Mouse (Mus musculus): Measurements from ENCODE around the gene L2hgdh. TPM values are rescaled to one million over a fixed set of nuclear protein-coding genes. Genes with fewer than 3 reads are reported as not detected.

Gene L2hgdh
- polyA plus RNA-seq, 1 experiment from 2014 or later = 25.0 TPM

DNA sequence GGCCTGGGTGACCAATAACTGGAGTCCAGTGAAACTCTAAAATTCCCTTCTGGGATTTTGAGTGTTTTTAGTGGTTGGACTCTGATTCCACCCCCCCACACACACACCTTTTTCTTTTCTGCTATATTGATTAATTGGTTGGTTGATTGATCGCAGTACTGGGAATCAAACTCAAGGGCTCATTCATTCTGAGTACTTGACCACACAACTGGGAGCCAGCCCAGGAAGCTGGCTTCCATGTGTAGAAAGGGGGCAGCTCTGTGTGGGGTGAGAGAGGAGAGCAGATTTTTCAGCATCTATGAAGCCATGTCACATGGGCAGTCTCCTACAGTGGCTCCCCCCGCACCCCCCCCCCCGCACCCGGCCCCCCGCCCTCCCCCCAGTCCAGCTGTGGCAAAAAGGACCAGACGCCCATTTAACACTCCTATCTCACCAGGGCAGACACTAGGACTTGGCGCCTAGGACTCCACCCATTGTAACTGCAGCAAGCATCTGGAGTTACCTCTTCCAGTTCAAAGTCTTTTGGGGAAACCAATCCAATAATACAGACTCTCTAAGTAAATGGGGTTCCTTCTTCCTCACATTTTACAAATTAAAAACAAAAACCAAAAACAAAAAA lies 34.7 kb upstream of the L2hgdh start:
- Histone ChIP-seq H3K9ac (ENCODE audit: low read depth, low read length) (peak overlapping the region; percentile 65), H3K9me3 (ENCODE audit: control insufficient read depth, low read length) (no peaks in the 10 kb centered on the region), H3K4me3 (ENCODE audit: low read depth, low read length) (peak overlapping the region; percentile 40), H3K36me3 (ENCODE audit: control insufficient read depth, insufficient read depth, low read length) (no peaks in the 10 kb centered on the region), H3K27ac (ENCODE audit: low read depth, low read length) (peak overlapping the region; percentile 97), H3K27me3 (replicated peaks; ENCODE audit: control insufficient read depth, insufficient read depth, low read length) (no peaks in the 10 kb centered on the region), H3K4me2 (peak overlapping the region; percentile 82), H3K4me1 (replicated peaks; ENCODE audit: control insufficient read depth, insufficient read depth, low read length) (peaks cover 19% of the 10 kb centered on the region)
- peak; percentile 81 for ATAC-seq (replicated peaks; ENCODE audit: low FRiP score)
- WGBS = 16% methylated on average over 7 of the region's 7 CpGs
- DNase-seq (ENCODE audit: low spot score) = no peak

GRCm38 (mm10) chr12:69758221-69759185 lies 33.8 kb upstream of the L2hgdh start:
- Histone ChIP-seq H3K9me3 (ENCODE audit: control insufficient read depth, low read length) (no peaks in the 10 kb centered on the region), H3K4me1 (replicated peaks; ENCODE audit: control insufficient read depth, insufficient read depth, low read length) (peaks cover 21% of the 10 kb centered on the region)
- WGBS = 3% methylated on average over 20 of the region's 22 CpGs

GRCm38 (mm10) chr12:69757418-69758141 lies 32.9 kb upstream of the L2hgdh start:
- peak overlapping the region; percentile 82 for H3K4me2 ChIP-seq
- WGBS = 6% methylated on average over 22 of the region's 22 CpGs
- DNase-seq (ENCODE audit: low spot score) (peak; percentile 84), ATAC-seq (replicated peaks; ENCODE audit: low FRiP score) (peak; percentile 93)
- 0 out of 2 replicates have a peak overlapping the region, but pooled peaks have one; percentile 24 for H3K4me3 ChIP-seq (ENCODE audit: low read depth, low read length)
- H3K9me3 ChIP-seq (ENCODE audit: control insufficient read depth, low read length) = no peaks in the 10 kb centered on the region
- no peaks in the 10 kb centered on the region for H3K36me3 ChIP-seq (ENCODE audit: control insufficient read depth, insufficient read depth, low read length)
- H3K4me1 ChIP-seq (replicated peaks; ENCODE audit: control insufficient read depth, insufficient read depth, low read length) = peaks cover 21% of the 10 kb centered on the region
- no peaks in the 10 kb centered on the region for H3K27me3 ChIP-seq (replicated peaks; ENCODE audit: control insufficient read depth, insufficient read depth, low read length)
- peak overlapping the region; percentile 97 for H3K27ac ChIP-seq (ENCODE audit: low read depth, low read length)
- peak overlapping the region; percentile 46 for H3K9ac ChIP-seq (ENCODE audit: low read depth, low read length)

More at GRCm38 (mm10) chr12:69758221-69759185, 33.8 kb upstream of the L2hgdh start:
- peak overlapping the region; percentile 97 for H3K27ac ChIP-seq (ENCODE audit: low read depth, low read length)
- no peaks in the 10 kb centered on the region for H3K27me3 ChIP-seq (replicated peaks; ENCODE audit: control insufficient read depth, insufficient read depth, low read length)
- peak overlapping the region; percentile 40 for H3K4me3 ChIP-seq (ENCODE audit: low read depth, low read length)
- peak overlapping the region; percentile 82 for H3K4me2 ChIP-seq
- ATAC-seq (replicated peaks; ENCODE audit: low FRiP score) (peak; percentile 47), DNase-seq (ENCODE audit: low spot score) (peak; percentile 71)
- H3K36me3 ChIP-seq (ENCODE audit: control insufficient read depth, insufficient read depth, low read length) = no peaks in the 10 kb centered on the region
- peak overlapping the region; percentile 65 for H3K9ac ChIP-seq (ENCODE audit: low read depth, low read length)

DNA sequence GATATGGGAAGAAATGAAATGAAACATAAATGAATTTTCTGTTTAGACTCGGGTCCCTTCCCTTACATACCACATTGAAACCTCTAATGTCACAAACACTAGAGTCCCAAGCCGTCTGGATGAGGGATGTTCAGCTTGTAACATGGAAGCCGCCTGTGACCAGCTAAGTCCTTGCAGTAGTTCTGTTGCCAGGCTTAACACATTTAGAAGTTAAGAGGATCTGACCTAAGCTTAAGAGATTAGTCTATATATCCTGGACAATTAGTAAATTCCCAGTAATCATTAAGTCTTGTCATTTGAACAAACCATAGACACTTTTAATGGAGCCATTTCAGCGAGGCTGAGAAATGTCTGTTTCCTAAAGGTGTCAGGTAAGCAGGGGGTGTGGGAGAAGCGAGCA lies 31.3 kb upstream of the L2hgdh start:
- H3K36me3 ChIP-seq (ENCODE audit: control insufficient read depth, insufficient read depth, low read length) = no peaks in the 10 kb centered on the region
- no peak overlapping the region for H3K9ac ChIP-seq (ENCODE audit: low read depth, low read length)
- H3K4me3 ChIP-seq (ENCODE audit: low read depth, low read length) = no peak overlapping the region
- DNase-seq (ENCODE audit: low spot score) (no peak), ATAC-seq (replicated peaks; ENCODE audit: low FRiP score) (no peak)
- peaks cover 21% of the 10 kb centered on the region for H3K4me1 ChIP-seq (replicated peaks; ENCODE audit: control insufficient read depth, insufficient read depth, low read length)
- WGBS = 77% methylated on average over 5 of the region's 5 CpGs
- no peak overlapping the region for H3K4me2 ChIP-seq
- H3K27ac ChIP-seq (ENCODE audit: low read depth, low read length) = no peak overlapping the region
- H3K27me3 ChIP-seq (replicated peaks; ENCODE audit: control insufficient read depth, insufficient read depth, low read length) = no peaks in the 10 kb centered on the region
- no peaks in the 10 kb centered on the region for H3K9me3 ChIP-seq (ENCODE audit: control insufficient read depth, low read length)

GRCm38 (mm10) chr12:69753936-69754335 lies 29.3 kb upstream of the L2hgdh start:
- Histone ChIP-seq H3K9me3 (ENCODE audit: control insufficient read depth, low read length) (no peaks in the 10 kb centered on the region), H3K4me2 (no peak overlapping the region), H3K36me3 (ENCODE audit: control insufficient read depth, insufficient read depth, low read length) (no peaks in the 10 kb centered on the region), H3K4me3 (ENCODE audit: low read depth, low read length) (no peak overlapping the region), H3K27ac (ENCODE audit: low read depth, low read length) (no peak overlapping the region), H3K4me1 (replicated peaks; ENCODE audit: control insufficient read depth, insufficient read depth, low read length) (peaks cover 13% of the 10 kb centered on the region), H3K27me3 (replicated peaks; ENCODE audit: control insufficient read depth, insufficient read depth, low read length) (no peaks in the 10 kb centered on the region), H3K9ac (ENCODE audit: low read depth, low read length) (no peak overlapping the region)
- WGBS = 84% methylated on average over 5 of the region's 5 CpGs
- ATAC-seq (replicated peaks; ENCODE audit: low FRiP score) (no peak), DNase-seq (ENCODE audit: low spot score) (no peak)

DNA sequence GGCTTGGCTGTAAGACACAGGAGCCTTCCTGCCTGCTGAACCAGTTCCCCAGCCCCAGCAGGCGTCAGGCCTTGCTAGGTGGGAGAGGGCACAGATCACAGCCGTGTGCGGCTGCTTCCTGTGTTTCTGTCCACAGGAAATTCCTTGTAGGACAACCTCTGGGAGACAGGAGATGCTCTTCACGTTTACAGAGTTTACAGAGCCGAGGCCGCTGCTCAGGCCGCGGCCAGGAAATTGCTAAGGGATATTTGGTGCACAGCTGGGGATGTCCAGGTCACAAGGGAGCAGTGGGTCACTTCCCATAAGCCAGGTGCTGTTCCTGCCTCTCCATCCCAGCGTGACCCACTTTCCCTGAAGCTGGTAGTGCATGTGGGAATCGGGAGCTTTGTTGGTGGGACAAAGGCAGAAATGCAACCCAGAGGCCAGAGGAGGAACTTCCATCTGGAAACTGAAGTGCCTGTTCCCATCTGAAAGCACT lies 27.2 kb upstream of the L2hgdh start:
- no peak overlapping the region for H3K27ac ChIP-seq (ENCODE audit: low read depth, low read length)
- H3K9me3 ChIP-seq (ENCODE audit: control insufficient read depth, low read length) = no peaks in the 10 kb centered on the region
- no peak overlapping the region for H3K4me2 ChIP-seq
- 44% methylated on average over 10 of the region's 10 CpGs for WGBS
- no peaks in the 10 kb centered on the region for H3K36me3 ChIP-seq (ENCODE audit: control insufficient read depth, insufficient read depth, low read length)
- DNase-seq (ENCODE audit: low spot score) (no peak), ATAC-seq (replicated peaks; ENCODE audit: low FRiP score) (0 out of 2 replicates have a peak, but pooled peaks have one; percentile 15)
- H3K4me1 ChIP-seq (replicated peaks; ENCODE audit: control insufficient read depth, insufficient read depth, low read length) = peaks cover 5% of the 10 kb centered on the region
- H3K27me3 ChIP-seq (replicated peaks; ENCODE audit: control insufficient read depth, insufficient read depth, low read length) = no peaks in the 10 kb centered on the region
- H3K4me3 ChIP-seq (ENCODE audit: low read depth, low read length) = no peak overlapping the region
- no peak overlapping the region for H3K9ac ChIP-seq (ENCODE audit: low read depth, low read length)

DNA sequence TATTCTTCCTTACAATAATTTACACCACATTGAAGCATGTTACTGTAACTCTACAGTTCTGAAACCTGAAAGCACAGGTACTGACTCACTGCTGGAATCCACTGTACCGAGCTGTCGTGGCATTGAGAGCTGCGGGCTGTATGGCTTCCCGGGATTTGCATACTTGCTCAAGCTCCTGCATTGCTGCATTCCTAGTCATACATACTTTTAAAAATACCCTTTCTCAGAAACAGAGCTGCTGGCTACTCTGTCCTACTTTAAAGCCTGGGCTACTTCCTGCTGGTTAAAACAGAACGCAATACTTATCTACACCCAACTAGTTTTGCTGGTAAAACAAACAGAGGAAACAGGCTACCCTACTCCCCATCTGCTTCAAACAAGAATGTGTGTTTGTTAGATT lies 19.5 kb upstream of the L2hgdh start:
- no peaks in the 10 kb centered on the region for H3K27me3 ChIP-seq (replicated peaks; ENCODE audit: control insufficient read depth, insufficient read depth, low read length)
- no peak overlapping the region for H3K4me3 ChIP-seq (ENCODE audit: low read depth, low read length)
- no peak for ATAC-seq (replicated peaks; ENCODE audit: low FRiP score)
- no peak overlapping the region for H3K4me2 ChIP-seq
- peaks cover 5% of the 10 kb centered on the region for H3K4me1 ChIP-seq (replicated peaks; ENCODE audit: control insufficient read depth, insufficient read depth, low read length)
- no peak overlapping the region for H3K27ac ChIP-seq (ENCODE audit: low read depth, low read length)
- no peaks in the 10 kb centered on the region for H3K9me3 ChIP-seq (ENCODE audit: control insufficient read depth, low read length)
- no peak for DNase-seq (ENCODE audit: low spot score)
- H3K36me3 ChIP-seq (ENCODE audit: control insufficient read depth, insufficient read depth, low read length) = 0 out of 2 replicates have a peak, but pooled peaks cover 2% of the 10 kb centered on the region
- H3K9ac ChIP-seq (ENCODE audit: low read depth, low read length) = no peak overlapping the region
- WGBS = 82% methylated on average over 5 of the region's 5 CpGs

GRCm38 (mm10) chr12:69741965-69742364 lies 17.3 kb upstream of the L2hgdh start:
- Histone ChIP-seq H3K9me3 (ENCODE audit: control insufficient read depth, low read length) (no peaks in the 10 kb centered on the region), H3K9ac (ENCODE audit: low read depth, low read length) (no peak overlapping the region), H3K27me3 (replicated peaks; ENCODE audit: control insufficient read depth, insufficient read depth, low read length) (no peaks in the 10 kb centered on the region), H3K4me1 (replicated peaks; ENCODE audit: control insufficient read depth, insufficient read depth, low read length) (peaks cover 4% of the 10 kb centered on the region), H3K36me3 (ENCODE audit: control insufficient read depth, insufficient read depth, low read length) (0 out of 2 replicates have a peak, but pooled peaks cover 2% of the 10 kb centered on the region), H3K4me3 (ENCODE audit: low read depth, low read length) (no peak overlapping the region), H3K27ac (ENCODE audit: low read depth, low read length) (no peak overlapping the region), H3K4me2 (no peak overlapping the region)
- DNase-seq (ENCODE audit: low spot score) (no peak), ATAC-seq (replicated peaks; ENCODE audit: low FRiP score) (no peak)
- WGBS = 86% methylated on average over 5 of the region's 5 CpGs
